Mouse (Mus musculus) embryonic fibroblast, embryonic 13.5 days (primary cell): ENCODE data around the gene Phactr1.

Experiments used
- CTCF ChIP-seq: IDR thresholded peaks from 2 replicates; pipeline ENCODE4 v1.5.1; 2011; ENCODE audit warnings: mild to moderate bottlenecking, control low read depth, low read length, moderate library complexity, borderline replicate concordance; ENCODE audit not compliant: insufficient read depth
- POLR2A ChIP-seq: IDR thresholded peaks from 2 replicates; pipeline ENCODE4 v1.6.1; 2011; ENCODE audit warnings: low read depth, mild to moderate bottlenecking, control low read depth, low read length, moderate library complexity

DNA sequence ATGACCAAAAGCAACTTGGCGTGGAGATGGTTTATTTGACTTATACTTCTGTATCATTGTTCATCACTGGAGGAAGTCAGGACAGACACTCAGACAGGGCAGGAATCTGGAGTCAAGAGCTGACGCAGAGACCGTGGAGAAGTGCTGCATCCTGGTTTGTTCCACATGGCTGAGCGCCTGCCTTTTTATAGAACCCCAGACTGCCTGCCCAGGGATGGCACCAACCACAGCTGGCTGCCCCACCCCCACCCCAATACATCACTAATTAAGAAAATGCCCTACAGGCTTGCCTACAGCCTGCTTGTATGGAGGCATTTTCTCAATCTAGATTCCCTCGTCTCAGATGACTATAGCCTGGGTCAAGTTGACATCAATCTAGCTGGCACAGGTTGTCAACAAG is 338.4 kb downstream of the Phactr1 start:
- TF ChIP-seq POLR2A (no peak), CTCF (no peak)
